Mouse (Mus musculus): Measurements from ENCODE around the gene Lst1.

Gene Lst1

DNA sequence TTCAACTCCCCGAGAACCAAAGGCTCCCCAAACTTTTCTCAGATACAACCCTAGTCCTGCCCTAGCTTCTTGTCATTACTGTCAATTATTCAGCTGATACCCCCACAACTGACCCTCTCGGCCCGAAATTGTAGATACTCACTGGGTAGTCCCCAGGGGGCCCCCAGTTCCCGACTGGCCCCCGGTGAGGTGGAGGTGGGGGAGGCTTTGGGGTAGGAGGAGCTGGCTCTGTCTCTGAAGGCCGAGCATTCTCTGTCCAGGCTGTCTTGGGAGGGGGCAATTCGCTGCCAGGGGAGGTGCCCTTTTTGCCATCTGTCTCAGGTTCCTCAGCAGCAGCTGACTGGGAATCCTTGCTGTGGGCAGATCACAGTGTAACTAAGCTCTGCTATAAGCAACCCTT lies 28.6 kb downstream of the Lst1 start:
- no peak for DNase-seq (ENCODE audit: low read depth)

DNA sequence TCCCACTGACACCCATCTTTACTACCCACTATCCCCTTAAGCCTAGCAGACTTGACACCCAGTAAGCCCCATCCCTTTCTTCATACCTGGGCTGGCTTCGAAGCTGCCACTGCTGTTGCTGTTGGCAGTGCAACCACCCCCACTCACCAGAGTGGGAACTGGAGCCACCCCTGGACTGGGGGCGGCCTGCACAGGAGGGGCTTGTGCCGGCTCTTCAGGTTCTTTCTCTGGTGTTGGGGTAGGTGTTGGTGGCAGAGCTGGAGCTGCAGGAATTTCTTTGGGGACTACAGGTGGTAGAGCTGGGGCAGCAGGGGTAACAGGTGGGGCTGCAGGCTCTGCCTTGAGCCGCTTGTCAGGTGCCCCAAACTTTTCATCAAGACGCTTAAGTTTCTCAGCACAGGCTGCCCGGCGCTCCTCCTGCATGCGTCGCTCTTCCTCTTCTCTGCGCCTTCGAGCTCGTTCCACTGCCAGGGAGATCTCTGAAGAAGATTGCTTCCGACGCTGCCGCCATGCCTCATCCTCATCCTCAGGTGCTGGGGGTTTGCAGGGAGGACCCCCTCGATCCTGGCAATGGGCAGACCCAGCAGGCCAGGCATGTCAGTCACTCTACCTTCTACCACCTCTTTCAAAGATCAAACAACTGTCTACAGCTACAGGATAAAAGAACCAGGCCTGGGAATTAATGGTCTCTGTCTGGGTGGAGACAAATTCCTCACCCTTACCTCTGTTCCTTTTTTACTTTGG lies 29.2 kb downstream of the Lst1 start:
- DNase-seq (ENCODE audit: low read depth) = no peak

DNA sequence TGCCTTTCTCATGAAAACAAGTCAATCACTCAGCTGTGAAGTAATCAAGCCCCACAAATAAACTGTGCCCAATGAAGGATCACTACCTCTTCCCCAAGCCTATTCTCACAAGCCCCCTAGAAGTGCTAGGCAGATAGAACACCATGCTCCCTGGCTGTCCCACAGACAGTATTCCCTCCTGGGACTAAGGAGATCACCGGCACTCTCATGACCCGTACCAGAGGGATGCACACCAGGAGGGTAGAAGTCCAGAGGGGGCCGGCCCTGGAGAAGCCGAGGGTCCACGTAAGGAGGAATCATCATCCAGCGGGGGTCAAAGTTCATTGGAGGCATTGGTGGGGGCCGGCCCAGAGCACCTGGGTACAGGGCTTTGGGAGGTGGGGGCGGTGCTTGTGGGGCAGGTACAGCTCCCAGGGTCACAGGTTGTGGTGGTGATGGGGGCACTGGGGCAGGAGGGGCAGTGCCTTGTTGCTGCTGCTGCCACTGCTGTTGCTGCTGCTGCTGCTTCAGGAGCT lies 30.5 kb downstream of the Lst1 start:
- no peak for DNase-seq (ENCODE audit: low read depth)

DNA sequence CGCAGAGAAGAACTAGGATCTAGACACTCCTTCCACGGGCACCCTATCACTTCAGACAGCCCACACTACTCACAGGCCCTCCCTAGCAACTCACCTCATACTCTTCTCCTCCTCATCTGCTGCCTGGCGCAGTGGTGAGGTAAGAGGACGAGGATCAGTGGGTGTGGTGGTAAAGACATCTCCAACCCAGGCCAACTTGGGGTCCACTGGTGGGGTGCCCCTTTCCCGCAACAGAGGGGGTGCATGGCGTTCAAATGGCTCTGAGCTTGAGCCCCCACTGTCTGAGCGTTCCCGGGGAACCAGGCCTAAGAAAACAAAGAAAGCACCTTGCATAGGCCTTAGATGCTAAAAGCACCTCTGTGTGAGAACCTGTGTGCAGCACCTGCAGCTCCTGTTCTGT lies 31.0 kb downstream of the Lst1 start:
- no peak for DNase-seq (ENCODE audit: low read depth)

DNA sequence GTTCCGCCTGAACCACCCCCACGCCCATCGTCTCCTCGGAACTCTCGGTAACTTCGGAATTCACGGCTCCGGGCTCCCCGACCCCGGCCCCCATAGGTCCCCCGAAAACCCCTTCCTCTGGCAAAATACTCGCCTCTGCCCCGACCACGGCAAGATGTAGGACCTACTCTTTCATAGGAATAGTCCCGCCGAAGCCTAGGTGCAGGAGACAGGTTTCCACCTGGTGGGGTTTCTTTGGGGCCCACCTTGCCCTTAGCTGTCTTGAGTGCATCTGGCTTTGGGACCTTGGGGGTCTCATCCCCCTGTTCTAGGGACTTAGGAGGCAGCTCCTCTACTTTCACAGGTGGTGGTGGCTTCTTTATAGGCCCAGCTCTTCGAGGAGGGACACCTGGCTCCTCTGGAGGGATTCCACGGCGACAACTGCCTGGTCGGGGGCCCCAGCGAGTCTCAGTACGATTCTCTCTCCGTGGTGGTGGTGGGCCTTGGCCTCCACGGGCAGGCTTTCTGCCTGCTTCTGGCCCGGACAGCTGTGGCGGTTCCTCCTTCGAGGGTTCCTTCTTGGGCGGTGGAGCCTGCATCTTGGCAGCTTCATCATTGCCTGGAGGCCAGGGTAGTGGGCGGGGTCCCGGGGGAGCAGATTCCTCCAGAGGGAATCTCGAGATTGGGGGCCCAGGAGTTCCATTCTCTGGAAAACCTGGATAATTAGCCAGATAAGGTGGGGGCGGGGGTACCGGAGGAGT lies 31.6 kb downstream of the Lst1 start:
- no peak for DNase-seq (ENCODE audit: low read depth)

DNA sequence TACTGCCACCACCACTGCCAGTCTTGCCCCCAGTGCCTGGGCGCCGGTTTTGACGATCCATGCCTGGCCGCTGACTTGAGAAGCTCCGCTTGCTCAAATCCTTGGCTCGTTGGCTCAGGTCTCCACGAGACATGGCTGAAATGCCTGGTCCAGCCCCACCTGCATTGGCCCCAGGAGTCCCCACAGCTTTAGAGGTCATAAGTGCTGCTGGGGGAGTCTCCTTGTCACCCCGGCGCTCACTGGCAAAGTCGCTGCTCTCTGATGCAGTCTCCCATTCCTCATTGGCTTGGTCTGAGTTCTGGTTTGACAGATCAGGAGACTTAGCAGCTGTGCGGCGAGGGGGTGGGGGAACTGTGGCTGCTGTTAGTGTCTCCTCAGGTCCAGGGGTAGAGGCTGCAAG lies 32.8 kb downstream of the Lst1 start:
- no peak for DNase-seq (ENCODE audit: low read depth)

DNA sequence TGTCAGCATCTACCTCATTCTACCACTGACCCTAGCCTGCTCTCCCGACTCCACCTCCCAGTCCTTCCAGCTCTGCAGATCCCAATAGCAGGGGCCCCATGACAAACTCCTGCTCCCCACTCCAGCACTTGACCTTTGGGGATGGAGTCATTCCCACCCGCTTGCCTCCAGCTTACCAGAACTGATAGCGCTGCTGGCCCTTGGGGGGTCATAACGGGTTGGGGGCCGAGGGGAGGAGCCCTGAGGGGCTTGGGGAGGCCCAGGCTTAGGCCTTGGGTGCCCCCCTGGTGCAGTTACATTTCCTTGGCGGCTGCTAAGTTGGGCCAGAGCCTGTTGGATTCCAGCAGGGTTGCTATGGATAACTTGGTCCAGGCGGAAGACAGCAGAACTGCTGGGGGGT lies 33.6 kb downstream of the Lst1 start:
- DNase-seq (ENCODE audit: low read depth) = no peak

DNA sequence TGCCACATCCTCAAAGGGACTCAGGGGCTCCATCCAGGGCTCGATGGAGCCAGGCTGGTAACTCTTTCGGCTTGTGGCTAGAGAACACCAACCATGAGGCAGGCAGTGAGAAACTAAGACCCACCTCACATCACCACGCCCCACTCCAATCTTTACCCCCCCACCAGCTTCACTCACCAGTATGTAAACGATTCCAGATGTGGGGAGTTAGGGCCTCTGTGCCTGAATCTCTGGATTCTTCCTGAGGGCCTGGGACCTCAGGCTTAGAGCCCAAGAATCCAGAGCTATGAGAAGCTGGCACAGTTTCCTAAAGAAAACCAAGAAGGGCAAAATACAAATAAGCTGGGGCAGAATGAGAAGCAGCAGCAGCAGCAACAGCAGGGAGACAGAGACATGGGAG lies 34.3 kb downstream of the Lst1 start:
- DNase-seq (ENCODE audit: low read depth) = peak; percentile 50

DNA sequence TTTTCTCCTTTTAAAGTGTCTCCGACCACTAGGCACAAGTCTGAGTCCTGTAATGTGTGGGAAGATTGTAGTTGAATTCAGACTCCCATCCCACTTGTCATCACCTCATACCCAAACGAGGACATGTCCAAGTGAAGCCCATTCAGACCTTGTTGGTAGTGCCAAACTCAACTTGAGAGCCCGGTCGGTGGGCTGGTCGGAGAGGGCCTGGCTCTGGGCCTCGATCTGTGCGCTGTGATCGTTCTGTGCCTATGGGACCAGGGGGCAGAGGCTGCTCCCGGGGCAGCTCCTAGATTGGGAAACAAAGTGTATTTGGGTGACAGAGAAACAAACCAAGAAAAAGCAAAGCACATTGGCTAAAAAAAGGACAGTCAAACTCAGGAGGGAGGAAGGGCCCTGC lies 35.2 kb downstream of the Lst1 start:
- DNase-seq (ENCODE audit: low read depth) = no peak

DNA sequence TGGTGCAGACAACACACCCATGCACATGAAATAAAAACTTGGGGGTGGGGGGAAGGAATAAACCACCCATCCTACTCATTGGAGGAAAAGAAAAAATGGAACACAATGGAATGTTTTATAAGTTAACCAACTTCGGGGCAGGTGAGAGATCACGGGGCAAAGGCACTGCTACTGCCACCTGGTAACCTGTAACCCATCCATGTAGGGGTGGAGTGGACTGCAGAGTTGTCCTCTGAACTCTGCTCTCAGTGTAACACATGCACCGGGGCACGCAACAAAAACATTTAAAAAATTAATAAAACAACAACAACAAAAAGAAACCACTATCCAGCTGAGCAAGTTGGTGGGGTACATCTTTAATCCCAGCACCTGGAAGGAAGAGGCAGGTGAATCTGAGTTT lies 36.1 kb downstream of the Lst1 start:
- DNase-seq (ENCODE audit: low read depth) = no peak

DNA sequence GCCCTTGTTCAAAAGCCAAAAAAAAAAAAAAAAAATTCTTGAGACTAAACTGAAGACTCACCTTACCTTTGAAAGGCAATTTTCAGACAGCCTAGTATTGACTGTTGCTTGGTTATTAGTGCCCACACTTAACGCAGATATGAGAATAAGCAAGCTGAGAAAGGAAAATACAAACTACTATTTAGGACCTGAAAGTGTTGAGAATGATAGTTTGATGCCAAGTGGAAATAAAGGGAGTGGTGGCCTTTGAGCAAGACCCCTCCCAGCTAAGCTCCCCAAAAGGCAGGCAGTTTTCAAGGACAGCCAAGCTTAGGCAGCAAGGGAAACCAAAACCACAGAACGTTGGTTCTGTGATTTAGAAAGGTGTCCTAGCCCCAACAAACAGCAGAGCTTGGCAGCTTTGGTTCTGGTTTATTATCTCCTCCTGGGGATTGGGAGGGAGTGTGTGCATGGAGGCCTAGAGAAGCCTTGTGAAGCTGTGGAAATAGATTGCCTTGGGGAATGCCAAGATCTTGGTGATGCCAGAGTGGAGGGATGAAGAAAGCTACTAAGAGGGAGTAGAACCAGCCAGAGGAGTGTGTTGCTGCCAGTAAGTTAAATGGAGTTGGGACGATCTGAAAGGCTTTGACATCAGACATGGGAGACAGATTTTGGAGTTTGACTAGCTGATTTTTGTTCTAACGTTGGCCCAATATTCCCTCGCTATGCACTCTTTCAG lies 40.2 kb downstream of the Lst1 start:
- DNase-seq (ENCODE audit: low read depth) = no peak

DNA sequence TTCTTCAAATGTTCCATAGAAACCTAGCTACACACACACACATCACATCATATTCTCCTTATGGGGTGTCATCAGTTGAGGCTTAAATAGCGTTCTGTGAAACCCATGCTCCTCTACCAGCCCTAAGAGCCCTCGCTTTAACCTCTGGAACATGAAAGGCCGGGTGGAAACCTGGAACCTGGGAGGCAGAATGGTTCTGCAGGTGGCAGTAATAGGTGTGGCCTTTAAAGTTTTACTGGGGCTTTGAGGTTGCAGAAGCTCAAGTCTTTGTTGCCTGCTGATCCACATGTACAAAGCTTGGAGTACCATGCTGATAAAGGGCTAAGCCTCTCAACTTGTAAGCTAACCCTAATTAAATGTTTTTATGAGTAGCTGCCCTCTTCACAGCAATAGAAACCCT lies 40.9 kb downstream of the Lst1 start:
- no peak for DNase-seq (ENCODE audit: low read depth)

DNA sequence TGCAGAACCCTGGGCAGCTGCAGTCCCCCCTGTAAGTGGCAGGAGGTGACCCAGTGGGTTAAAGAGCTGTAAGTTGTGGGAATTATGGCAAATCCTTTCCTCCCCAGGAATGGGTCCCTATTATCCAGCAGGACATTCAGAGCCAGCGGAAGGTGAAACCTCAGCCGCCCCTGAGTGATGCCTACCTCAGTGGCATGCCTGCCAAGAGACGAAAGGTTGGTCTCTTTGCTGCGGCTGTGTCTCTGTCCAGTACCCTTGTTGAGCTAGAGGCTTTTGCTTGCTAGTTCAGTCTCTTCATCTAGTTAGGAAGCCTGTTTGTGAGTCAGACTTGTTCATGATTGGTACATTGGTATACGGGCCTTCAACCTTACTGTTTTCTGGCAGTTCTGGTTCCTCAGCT lies 42.1 kb downstream of the Lst1 start:
- no peak for DNase-seq (ENCODE audit: low read depth)

DNA sequence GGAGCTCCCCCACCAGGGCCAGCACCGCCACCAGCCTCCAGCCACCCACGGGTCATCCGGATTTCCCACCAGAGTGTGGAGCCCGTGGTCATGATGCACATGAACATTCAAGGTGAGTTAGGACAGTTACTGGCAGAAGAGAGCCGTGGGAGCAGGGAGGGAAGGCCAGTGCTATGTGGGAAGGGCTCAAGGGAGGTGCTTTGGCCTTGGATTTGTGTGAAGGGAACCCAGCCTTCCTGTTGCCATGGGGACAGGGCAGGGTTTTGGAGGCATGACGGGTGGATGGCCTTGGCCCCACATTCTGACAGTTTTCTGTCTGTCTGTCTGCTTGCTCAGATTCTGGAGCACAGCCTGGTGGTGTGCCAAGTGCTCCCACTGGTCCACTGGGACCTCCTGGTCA lies 46.3 kb downstream of the Lst1 start:
- no peak for DNase-seq (ENCODE audit: low read depth)

DNA sequence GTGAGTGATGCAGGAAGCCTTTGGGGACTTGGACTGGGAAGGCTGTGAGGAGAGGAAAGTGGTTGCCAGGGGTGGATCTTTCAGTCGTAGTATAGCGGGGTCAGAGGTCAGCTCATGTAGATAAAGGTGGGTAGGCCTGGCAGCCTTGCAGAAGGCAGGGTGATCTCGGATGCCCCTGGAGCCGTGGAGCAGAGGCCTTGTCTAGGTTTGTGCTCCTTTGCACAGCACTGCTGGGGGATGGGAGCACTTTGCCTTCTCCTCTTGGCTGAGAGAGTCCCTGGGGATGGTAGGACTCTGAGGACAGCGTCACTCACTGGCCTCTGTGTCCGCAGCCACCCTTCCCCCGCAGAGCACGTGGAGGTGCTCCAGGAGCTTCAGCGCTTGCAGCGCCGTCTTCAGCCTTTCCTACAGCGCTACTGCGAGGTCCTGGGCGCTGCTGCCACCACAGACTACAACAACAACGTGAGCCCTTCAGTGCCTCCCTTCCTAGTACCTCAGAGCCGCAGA lies 47.7 kb downstream of the Lst1 start:
- DNase-seq (ENCODE audit: low read depth) = no peak

DNA sequence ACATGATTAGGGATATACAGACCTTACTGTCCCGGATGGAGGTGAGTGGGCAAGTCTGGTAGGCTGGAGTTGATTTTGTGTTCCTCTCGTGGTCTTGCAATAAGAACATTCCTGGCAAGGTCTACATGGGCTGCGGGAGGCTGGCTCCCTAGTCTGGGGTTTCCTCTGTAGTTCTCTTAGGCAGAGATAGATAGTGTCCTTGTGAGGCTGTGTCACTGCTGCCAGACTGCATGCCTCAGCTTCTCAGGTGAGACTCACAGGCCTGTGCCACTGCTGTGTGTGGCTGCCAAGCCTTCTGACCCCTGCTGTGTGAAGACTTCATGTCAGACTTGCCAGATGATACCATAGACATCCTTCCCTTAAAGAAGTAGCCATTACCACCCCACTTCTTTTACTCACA lies 49.0 kb downstream of the Lst1 start:
- DNase-seq (ENCODE audit: low read depth) = no peak

DNA sequence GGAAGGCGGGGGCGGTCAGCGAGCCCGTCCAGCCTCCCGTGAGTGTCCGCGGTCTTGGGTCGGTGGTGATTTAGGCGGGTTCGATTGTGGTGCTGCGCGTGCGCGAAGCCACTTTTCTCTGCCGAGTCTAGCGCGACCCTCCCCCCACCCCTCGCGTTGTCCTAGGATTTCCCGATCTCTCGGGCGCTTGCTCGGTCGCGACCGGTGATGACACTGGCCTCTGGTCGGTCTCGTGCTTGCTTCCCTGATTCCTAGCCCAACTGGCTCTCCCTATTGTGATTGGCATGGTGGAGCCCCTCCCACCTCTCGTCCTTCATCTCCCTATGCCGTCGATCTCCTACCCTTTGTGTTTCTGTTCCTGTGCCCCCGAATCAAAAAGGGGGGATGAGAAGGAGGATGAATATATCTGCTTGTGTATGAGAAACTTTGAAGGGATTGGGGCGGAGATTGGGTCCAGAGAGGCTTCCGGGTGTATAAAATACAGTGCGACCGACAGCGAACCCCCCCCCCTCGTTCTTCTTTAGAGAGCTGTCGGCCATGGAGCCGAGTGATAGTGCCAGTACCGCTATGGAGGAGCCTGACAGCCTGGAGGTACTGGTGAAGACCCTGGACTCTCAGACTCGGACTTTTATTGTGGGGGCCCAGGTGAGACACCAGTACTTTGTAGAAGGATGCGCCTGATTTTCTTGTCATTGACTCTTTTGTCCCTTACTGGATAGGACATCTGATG lies 52.5 kb downstream of the Lst1 start:
- DNase-seq (ENCODE audit: low read depth) = no peak

Measured in fibroblast of lung, adult 2 months (primary cell).